In genomic region chr11:24077795-24078705, GRCm38 (mm10) we compare ENCODE assay signal across 8 mouse cellular contexts. TPM values are rescaled to one million over a fixed set of nuclear protein-coding genes. Genes with fewer than 3 reads are reported as not detected.
DNase-seq lines count a peak whose midpoint lies in the region; ATAC-seq and TF ChIP-seq lines count a peak whose summit lies in the region.

Gene Bcl11a, plus strand, starts transcription at chr11:24078056.

- TF ChIP-seq CTCF in cerebellum, adult 2 months (IDR thresholded peaks at IDR 0.05; ENCODE audit: borderline replicate concordance, insufficient read depth, low read depth, low read length), result no peak
- no peak for TF ChIP-seq CTCF in MEL (IDR thresholded peaks at IDR 0.05 in 2 of 3, conservative IDR thresholded peaks at IDR 0.05 in 1 of 3; ENCODE audit: control insufficient read depth in 1 of 3, insufficient read depth in 1 of 3, low read depth in 2 of 3, low read length in 3 of 3, poor library complexity in 1 of 3, severe bottlenecking in 1 of 3)

- H3K4me1 ChIP-seq in cerebellum, adult 2 months (ENCODE audit: control insufficient read depth, insufficient read depth, low read length), result no peaks in the 10 kb centered on the region; the same call in 1 of the 2 replicates
- H3K4me1 ChIP-seq in MEL (ENCODE audit: control insufficient read depth in 1 of 2, insufficient read depth in 2 of 2, low read length in 2 of 2), result no peaks in the 10 kb centered on the region
- H3K4me1 ChIP-seq in embryonic facial prominence, embryonic 15.5 days, result peaks cover 31% of the 10 kb centered on the region
- H3K4me1 ChIP-seq in hindbrain, embryonic 13.5 days (replicated peaks), result peaks cover 31% of the 10 kb centered on the region
- peaks cover 10% of the 10 kb centered on the region; the same call in 1 of the 2 replicates for H3K4me1 ChIP-seq in stomach, embryonic 15.5 days

- H3K4me3 ChIP-seq in cerebellum, adult 2 months (replicated peaks; ENCODE audit: insufficient read depth, low read depth, low read length), result peak within 1 kb of the TSS; percentile 59
- H3K4me3 ChIP-seq in MEL (ENCODE audit: control insufficient read depth in 1 of 2, insufficient read depth in 1 of 2, low read depth in 2 of 2, low read length in 2 of 2), result peak within 1 kb of the TSS; percentile 77 to 82
- peak within 1 kb of the TSS; percentile 56 for H3K4me3 ChIP-seq in embryonic facial prominence, embryonic 15.5 days (replicated peaks)
- peak within 1 kb of the TSS; percentile 86 for H3K4me3 ChIP-seq in hindbrain, embryonic 13.5 days
- peak within 1 kb of the TSS; percentile 68 for H3K4me3 ChIP-seq in stomach, embryonic 15.5 days (replicated peaks)

- H3K79me2 ChIP-seq in MEL (ENCODE audit: control insufficient read depth, insufficient read depth, low read length, poor library complexity), result peaks cover 71% of the 10 kb centered on the region

- no peak for TF ChIP-seq EP300 in MEL (IDR thresholded peaks at IDR 0.05; ENCODE audit: low read depth in 1 of 2, low read length in 2 of 2)

- no peaks in the 10 kb centered on the region for H3K9me3 ChIP-seq in MEL (replicated peaks; ENCODE audit: insufficient read depth, low read length)
- H3K9me3 ChIP-seq in embryonic facial prominence, embryonic 15.5 days (replicated peaks), result no peaks in the 10 kb centered on the region
- H3K9me3 ChIP-seq in hindbrain, embryonic 13.5 days, result no peaks in the 10 kb centered on the region
- no peaks in the 10 kb centered on the region for H3K9me3 ChIP-seq in stomach, embryonic 15.5 days

- peak within 1 kb of the TSS; percentile 95 for H3K4me2 ChIP-seq in embryonic facial prominence, embryonic 15.5 days (replicated peaks)
- H3K4me2 ChIP-seq in hindbrain, embryonic 13.5 days, result peak within 1 kb of the TSS; percentile 99
- H3K4me2 ChIP-seq in stomach, embryonic 15.5 days, result peak within 1 kb of the TSS; percentile 98

- peak; percentile 76 for ATAC-seq in embryonic facial prominence, embryonic 15.5 days (ENCODE audit: insufficient number of reproducible peaks, low FRiP score, low TSS enrichment, low read depth)
- peak; percentile 67 for ATAC-seq in hindbrain, embryonic 13.5 days (ENCODE audit: low FRiP score)
- peak; percentile 76 for ATAC-seq in stomach, embryonic 15.5 days (ENCODE audit: insufficient read depth, low FRiP score, low read depth)

- H3K9ac ChIP-seq in MEL (ENCODE audit: control insufficient read depth, low read depth, low read length, poor library complexity, severe bottlenecking), result peak within 1 kb of the TSS; percentile 98
- peak within 1 kb of the TSS; percentile 61 for H3K9ac ChIP-seq in embryonic facial prominence, embryonic 15.5 days
- H3K9ac ChIP-seq in hindbrain, embryonic 13.5 days, result peak within 1 kb of the TSS; percentile 99
- peak within 1 kb of the TSS; percentile 78 for H3K9ac ChIP-seq in stomach, embryonic 15.5 days

- no peak for TF ChIP-seq POLR2A in cerebellum, adult 2 months (IDR thresholded peaks at IDR 0.05; ENCODE audit: borderline replicate concordance, insufficient read depth, low read length)
- TF ChIP-seq POLR2A in MEL (IDR thresholded peaks at IDR 0.05; ENCODE audit: control insufficient read depth in 1 of 2, insufficient read depth in 1 of 2, low read depth in 1 of 2, low read length in 2 of 2, poor library complexity in 1 of 2), result peak; percentile 39 to 81

- peak in 1 of 2 experiments; percentile 12 for DNase-seq in cerebellum, adult 2 months
- no peak for DNase-seq in cerebellum, adult 9-11 months
- peak; percentile 95 for DNase-seq in MEL (ENCODE audit: low read depth, low spot score)
- peak; percentile 77 for DNase-seq in left cerebral cortex, postnatal 4 days
- DNase-seq in mesoderm, embryonic 11.5 days (ENCODE audit: low read depth, low spot score), result peak; percentile 97

- H3K36me3 ChIP-seq in MEL (ENCODE audit: control insufficient read depth in 1 of 2, insufficient read depth in 2 of 2, low read length in 2 of 2), result peaks cover 0 to 9% of the 10 kb centered on the region in 2 experiments; a peak in 3 of 4 replicates
- H3K36me3 ChIP-seq in embryonic facial prominence, embryonic 15.5 days, result no peaks in the 10 kb centered on the region
- no peaks in the 10 kb centered on the region for H3K36me3 ChIP-seq in hindbrain, embryonic 13.5 days
- no peaks in the 10 kb centered on the region for H3K36me3 ChIP-seq in stomach, embryonic 15.5 days

- WGBS in cerebellum, adult 2 months, result 2% methylated on average over 39 of the region's 51 CpGs
- under 1% methylated on average over 39 of the region's 51 CpGs for WGBS in embryonic facial prominence, embryonic 15.5 days
- WGBS in hindbrain, embryonic 13.5 days, result under 1% methylated on average over 39 of the region's 51 CpGs
- WGBS in stomach, embryonic 15.5 days, result under 1% methylated on average over 41 of the region's 51 CpGs

- H3K27me3 ChIP-seq in cerebellum, adult 2 months (ENCODE audit: control insufficient read depth, insufficient read depth, low read length), result peaks cover 23% of the 10 kb centered on the region; the same call in 1 of the 2 replicates
- H3K27me3 ChIP-seq in MEL (ENCODE audit: control insufficient read depth in 1 of 2, insufficient read depth in 2 of 2, low read length in 2 of 2), result no peaks in the 10 kb centered on the region
- H3K27me3 ChIP-seq in embryonic facial prominence, embryonic 15.5 days, result no peaks in the 10 kb centered on the region
- no peaks in the 10 kb centered on the region for H3K27me3 ChIP-seq in hindbrain, embryonic 13.5 days
- no peaks in the 10 kb centered on the region for H3K27me3 ChIP-seq in stomach, embryonic 15.5 days (replicated peaks)

- TF ChIP-seq RAD21 in MEL (IDR thresholded peaks at IDR 0.05; ENCODE audit: low read depth, low read length), result no peak

- intact Hi-C loops in left cerebral cortex, postnatal 4 days (cut with DNase I), result loop anchor here (5.0 to 10.0 kb wide), 3 partner anchors 1227 to 1779 kb away; no protein-coding TSS in a partner anchor

- no peak within 1 kb of the TSS for H3K27ac ChIP-seq in cerebellum, adult 2 months (ENCODE audit: insufficient read depth, low read length)
- peak within 1 kb of the TSS; percentile 96 for H3K27ac ChIP-seq in MEL (ENCODE audit: control insufficient read depth, low read depth, low read length)
- H3K27ac ChIP-seq in embryonic facial prominence, embryonic 15.5 days (replicated peaks), result peak within 1 kb of the TSS; percentile 98
- peak within 1 kb of the TSS; percentile 100 for H3K27ac ChIP-seq in hindbrain, embryonic 13.5 days
- peak within 1 kb of the TSS; percentile 96 for H3K27ac ChIP-seq in stomach, embryonic 15.5 days

TF ChIP-seq in MEL, 35 proteins besides CTCF, POLR2A, EP300 and RAD21 (continues in another document):
- no peak for TF ChIP-seq MEF2A (IDR thresholded peaks at IDR 0.05; ENCODE audit: extremely low read depth, insufficient replicate concordance, low read depth, low read length, poor library complexity, severe bottlenecking)
- no peak for TF ChIP-seq E2F4 (IDR thresholded peaks at IDR 0.05; ENCODE audit: borderline replicate concordance, low read depth, low read length)
- peak; percentile 85; the same call in 1 of the 2 replicates for TF ChIP-seq CHD1 (IDR thresholded peaks at IDR 0.05; ENCODE audit: low read depth, low read length)
- no peak for TF ChIP-seq MAFK (IDR thresholded peaks at IDR 0.05; ENCODE audit: borderline replicate concordance, low read depth, low read length)
- TF ChIP-seq USF2 (IDR thresholded peaks at IDR 0.05; ENCODE audit: borderline replicate concordance in 1 of 2, insufficient read depth in 1 of 2, low read depth in 1 of 2, low read length in 2 of 2), result no peak
- TF ChIP-seq TAL1 (IDR thresholded peaks at IDR 0.05; ENCODE audit: low read length), result no peak
- TF ChIP-seq BHLHE40 (IDR thresholded peaks at IDR 0.05; ENCODE audit: borderline replicate concordance, low read depth, low read length), result no peak
- no peak for TF ChIP-seq MYB (IDR thresholded peaks at IDR 0.05; ENCODE audit: low read depth, low read length)
- no peak for TF ChIP-seq JUND (IDR thresholded peaks at IDR 0.05; ENCODE audit: low read depth, low read length)
- TF ChIP-seq TCF12 (IDR thresholded peaks at IDR 0.05; ENCODE audit: low read depth, low read length), result peak; percentile 70
- TF ChIP-seq ZKSCAN1 (IDR thresholded peaks at IDR 0.05; ENCODE audit: low read depth, low read length), result no peak
- TF ChIP-seq ZNF384 (IDR thresholded peaks at IDR 0.05; ENCODE audit: low read depth, low read length), result peak; percentile 95
- no peak for TF ChIP-seq GABPA (IDR thresholded peaks at IDR 0.05; ENCODE audit: low read depth, low read length)
- no peak; the same call in 1 of the 2 replicates for TF ChIP-seq MAZ (IDR thresholded peaks at IDR 0.05; ENCODE audit: low read depth, low read length)
- no peak; the same call in 1 of the 2 replicates for TF ChIP-seq MXI1 (IDR thresholded peaks at IDR 0.05; ENCODE audit: low read depth, low read length)
- TF ChIP-seq UBTF (IDR thresholded peaks at IDR 0.05; ENCODE audit: borderline replicate concordance, insufficient read depth, low read depth, low read length), result 0 out of 2 replicates have a peak, but pooled peaks have one; percentile 39
- TF ChIP-seq KAT2A (conservative IDR thresholded peaks at IDR 0.05; ENCODE audit: low read depth, low read length), result no peak; the same call in 1 of the 2 replicates
- no peak for TF ChIP-seq GATA1 (IDR thresholded peaks at IDR 0.05; ENCODE audit: low read depth, low read length)
- TF ChIP-seq POLR2AphosphoS5 (IDR thresholded peaks at IDR 0.05; ENCODE audit: borderline replicate concordance, low read depth, low read length), result no peak
- 0 out of 2 replicates have a peak, but pooled peaks have one; percentile 15 for TF ChIP-seq MAX (IDR thresholded peaks at IDR 0.05; ENCODE audit: low read length)
- peak; percentile 78 for TF ChIP-seq SIN3A (IDR thresholded peaks at IDR 0.05; ENCODE audit: low read length)
- no peak for TF ChIP-seq USF1 (IDR thresholded peaks at IDR 0.05; ENCODE audit: low read depth, low read length)
- TF ChIP-seq ZC3H11A (IDR thresholded peaks at IDR 0.05; ENCODE audit: low read depth, low read length), result no peak
- no peak; the same call in 1 of the 2 replicates for TF ChIP-seq RCOR1 (IDR thresholded peaks at IDR 0.05; ENCODE audit: low read depth, low read length)
- peak; percentile 68 for TF ChIP-seq POLR2AphosphoS2 (IDR thresholded peaks at IDR 0.05; ENCODE audit: low read length)

RNA-seq across cellular contexts. Expression of gene Bcl11a, which starts in this region (rescaled TPM):
- 9.5 and 10.4 TPM in 2 replicates for polyA plus RNA-seq in cerebellum, adult 2 months (2012; rRNA removed)
- total RNA-seq in MEL (2012; rRNA removed), result 37.0 and 43.8 TPM in 2 replicates
- 100 to 1,000 TPM in 1 of 2 experiments, 10 to 100 TPM in 1; 83.8 to 112 TPM for polyA plus RNA-seq in MEL (2012; ENCODE audit: insufficient read depth in 1 of 2, insufficient read length in 2 of 2, low read depth in 1 of 2, low replicate concordance in 2 of 2, missing spikeins in 1 of 2)
- 41.7 and 43.0 TPM in 2 replicates for polyA plus RNA-seq in embryonic facial prominence, embryonic 15.5 days (2015; fragmentation: Nextera tagmentation; extraction: Ambion mirVana)
- polyA plus RNA-seq in hindbrain, embryonic 13.5 days (2015; fragmentation: Nextera tagmentation; extraction: Ambion mirVana), result 116 and 129 TPM in 2 replicates
- 100 to 1,000 TPM; 209 to 220 TPM for total RNA-seq in left cerebral cortex, postnatal 4 days (2021)
- polyA plus RNA-seq in stomach, embryonic 15.5 days (2015; fragmentation: Nextera tagmentation; extraction: Ambion mirVana), result 24.5 and 25.1 TPM in 2 replicates
